Mouse (Mus musculus) forebrain, embryonic 10.5 days (tissue): Measurements from ENCODE around the gene Qsox2. TPM values are rescaled to one million over a fixed set of nuclear protein-coding genes. Genes with fewer than 3 reads are reported as not detected.

ENCODE experiments used
- DNase-seq: peaks from one replicate; pipeline ENCODE4 v3.0.0-alpha.2; 2017; ENCODE audit warnings: low spot score; ENCODE audit errors: extremely low spot score
- H3K27ac ChIP-seq: fragments of 300-500 bp; sonication (generic); 2 replicates; pipeline ENCODE4 v1.5.1; 2016; ENCODE audit warnings: mild to moderate bottlenecking
- H3K27me3 ChIP-seq: fragments of 300-500 bp; sonication (generic); 2 replicates; pipeline ENCODE4 v1.6.1; 2016; ENCODE audit warnings: mild to moderate bottlenecking; ENCODE audit not compliant: poor library complexity, severe bottlenecking
- H3K36me3 ChIP-seq: fragments of 300-500 bp; sonication (generic); replicated peaks from 2 replicates; pipeline ENCODE4 v1.6.1; 2016; ENCODE audit warnings: mild to moderate bottlenecking, moderate library complexity
- H3K4me1 ChIP-seq: fragments of 300-500 bp; sonication (generic); 2 replicates; pipeline ENCODE4 v1.6.1; 2016
- H3K4me3 ChIP-seq: fragments of 300-500 bp; sonication (generic); 2 replicates; pipeline ENCODE4 v1.5.1; 2016; ENCODE audit warnings: mild to moderate bottlenecking, moderate library complexity
- H3K9me3 ChIP-seq: fragments of 300-500 bp; sonication (generic); 2 replicates; pipeline ENCODE4 v1.6.1; 2016; ENCODE audit warnings: mild to moderate bottlenecking, moderate library complexity
- WGBS: fragments of 180-500 bp; shearing (Covaris S2); methylation state at CpG from one replicate; pipeline ENCODE4 v1.1.7; 2016; 5-methylcytosine and 5-hydroxymethylcytosine counted together
- polyA plus RNA-seq: library from polyadenylated mRNA; unstranded; fragments of >200 nt; fragmentation: Nextera tagmentation; extraction: Ambion mirVana; gene quantifications from 2 replicates; pipeline ENCODE4 v1.2.1, GENCODE M21; 2016

Qsox2 gene
- polyA plus RNA-seq, 1 experiment from 2014 or later, result 21.1 TPM

DNA sequence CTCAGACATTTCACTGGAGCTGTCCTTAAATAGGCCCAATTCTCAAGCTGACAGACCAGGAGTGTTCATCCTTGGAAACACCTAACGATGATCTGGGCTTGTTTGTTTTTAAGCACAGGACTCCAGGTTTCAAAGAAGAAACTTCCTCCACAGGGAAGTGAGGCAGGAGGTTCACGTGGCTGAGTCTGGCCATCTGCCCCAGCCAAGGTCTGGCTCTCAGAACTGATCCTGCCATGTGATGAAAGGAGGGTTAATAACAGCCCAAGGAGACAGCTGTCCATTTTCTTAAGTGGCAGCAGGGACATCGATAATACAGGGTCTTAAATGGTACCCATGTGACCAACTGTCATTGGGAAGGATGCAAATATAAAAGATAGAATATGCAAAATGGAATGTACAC, 27.8 kb downstream of the Qsox2 start:
- Histone ChIP-seq H3K9me3 (no peaks in the 10 kb centered on the region), H3K4me3 (no peak overlapping the region), H3K27ac (no peak overlapping the region), H3K27me3 (peaks cover 46% of the 10 kb centered on the region), H3K36me3 (peaks cover 53% of the 10 kb centered on the region), H3K4me1 (peaks cover 23% of the 10 kb centered on the region)
- no peak for DNase-seq
- 74% methylated on average over 3 of the region's 3 CpGs for WGBS

DNA sequence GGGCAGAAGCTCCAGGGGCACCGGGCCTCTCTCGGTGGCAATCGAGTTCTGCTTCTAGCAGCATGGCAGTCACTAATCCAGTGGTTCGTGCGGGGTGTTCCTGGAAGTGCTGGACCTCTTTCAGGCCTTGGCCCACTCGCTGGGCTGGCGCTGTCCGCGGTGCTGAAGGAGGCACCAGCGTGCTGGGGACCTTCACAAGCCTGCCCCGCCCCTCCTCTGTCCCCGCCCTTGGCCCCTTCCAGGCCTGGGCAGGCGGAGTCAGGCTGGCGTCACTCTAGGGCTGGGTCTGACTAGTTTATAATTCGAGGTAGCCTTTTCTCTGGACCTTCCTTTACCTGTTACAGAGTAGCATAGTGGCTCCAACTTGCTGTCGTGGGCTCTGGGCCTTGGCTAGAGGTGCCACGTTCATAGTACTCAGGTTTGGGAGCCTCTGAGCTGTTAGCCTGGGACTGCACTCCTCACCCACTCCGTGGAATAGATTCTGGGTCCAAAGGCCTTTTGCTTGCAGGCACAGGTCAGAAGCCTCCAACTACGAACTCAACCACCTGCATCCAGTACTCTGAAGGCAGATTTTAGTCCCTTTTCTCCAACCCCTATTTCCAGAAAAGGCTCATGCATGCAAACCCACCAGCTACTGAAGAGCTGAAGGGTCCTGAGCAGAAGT, 29.1 kb downstream of the Qsox2 start, which contains the start of gene Lhx3:
Lhx3 (minus strand) TSS at position 164 of the 664 bp plus-strand sequence.
- H3K4me1 ChIP-seq, result peaks cover 23% of the 10 kb centered on the region
- peak; percentile 83 for DNase-seq
- H3K27me3 ChIP-seq, result peaks cover 59% of the 10 kb centered on the region
- no peak within 1 kb of the TSS for H3K4me3 ChIP-seq
- no peaks in the 10 kb centered on the region for H3K9me3 ChIP-seq
- peaks cover 40% of the 10 kb centered on the region for H3K36me3 ChIP-seq
- no peak within 1 kb of the TSS for H3K27ac ChIP-seq
- 5% methylated on average over 19 of the region's 19 CpGs for WGBS

DNA sequence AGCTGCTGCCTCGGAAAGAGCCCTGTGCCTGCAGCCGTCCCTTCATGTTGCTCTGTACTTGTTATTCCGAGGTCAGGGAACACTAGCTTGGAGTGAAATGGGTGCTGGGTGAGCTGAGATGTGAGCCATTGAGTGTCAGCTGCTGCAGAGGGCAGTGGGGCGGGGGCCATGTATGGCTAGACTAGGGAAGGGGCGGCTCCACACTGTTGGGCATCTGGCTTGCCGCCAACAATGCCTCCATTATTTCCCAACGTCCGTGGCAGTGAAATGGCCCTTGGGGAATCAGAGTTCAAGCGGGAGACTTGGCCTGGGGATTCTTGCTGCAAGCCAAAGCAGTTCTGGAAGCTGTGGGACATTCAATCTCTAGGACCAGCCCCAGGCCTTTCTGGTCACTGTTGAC, 29.8 kb downstream of the Qsox2 start:
- 5% methylated on average over 9 of the region's 9 CpGs for WGBS
- H3K4me1 ChIP-seq, result peaks cover 29% of the 10 kb centered on the region
- no peak for DNase-seq
- H3K27ac ChIP-seq, result no peak overlapping the region
- peaks cover 66% of the 10 kb centered on the region for H3K27me3 ChIP-seq
- no peak overlapping the region for H3K4me3 ChIP-seq
- peaks cover 34% of the 10 kb centered on the region for H3K36me3 ChIP-seq
- no peaks in the 10 kb centered on the region for H3K9me3 ChIP-seq

DNA sequence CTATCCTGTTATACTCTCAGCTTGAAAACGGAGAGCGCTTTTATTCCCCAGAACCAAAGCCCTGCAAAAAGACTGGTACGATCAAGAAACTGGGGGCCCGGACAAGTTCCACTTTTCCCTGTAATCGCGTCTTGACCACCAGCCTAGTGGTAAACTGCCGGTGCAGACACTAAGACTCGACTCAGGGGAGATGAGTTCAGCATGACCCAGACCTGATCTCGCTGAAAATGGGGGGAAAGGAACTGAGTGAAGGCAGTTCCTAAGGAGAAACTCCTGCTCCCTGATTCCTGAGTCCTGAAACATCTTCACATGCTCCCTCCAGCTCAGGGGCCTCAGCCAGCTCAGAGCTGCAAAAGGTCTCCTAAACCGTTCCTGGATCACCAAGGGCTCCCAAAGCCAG, 31.6 kb downstream of the Qsox2 start:
- Histone ChIP-seq H3K27me3 (peaks cover 84% of the 10 kb centered on the region), H3K36me3 (peaks cover 16% of the 10 kb centered on the region), H3K4me1 (peaks cover 37% of the 10 kb centered on the region), H3K27ac (no peak overlapping the region), H3K4me3 (peak overlapping the region; percentile 42; the same call in 1 of the 2 replicates), H3K9me3 (no peaks in the 10 kb centered on the region)
- 5% methylated on average over 10 of the region's 10 CpGs for WGBS
- DNase-seq, result no peak

DNA sequence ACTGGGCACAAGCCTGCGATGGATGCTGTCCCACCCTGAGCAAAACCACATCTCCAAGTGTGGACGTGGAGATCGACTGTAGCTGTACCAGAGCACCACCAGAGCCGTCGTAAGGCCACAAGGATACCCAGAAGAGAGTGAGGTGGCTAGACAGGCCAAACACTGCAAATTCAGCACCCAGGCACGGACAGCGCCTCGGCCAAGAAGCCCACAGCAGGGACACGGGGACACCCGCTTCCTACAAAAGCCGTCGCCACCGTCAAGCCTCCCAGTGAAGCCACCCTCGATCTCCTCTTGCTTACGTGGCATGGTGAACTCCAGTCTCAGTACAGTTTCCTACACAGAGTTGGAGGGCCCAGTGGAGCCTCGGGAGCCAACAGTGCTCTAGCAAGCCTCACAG, 32.2 kb downstream of the Qsox2 start:
- H3K36me3 ChIP-seq, result peaks cover 10% of the 10 kb centered on the region
- no peak overlapping the region for H3K4me3 ChIP-seq
- WGBS, result 1% methylated on average over 16 of the region's 16 CpGs
- no peak for DNase-seq
- H3K27ac ChIP-seq, result no peak overlapping the region
- H3K9me3 ChIP-seq, result no peaks in the 10 kb centered on the region
- H3K4me1 ChIP-seq, result peaks cover 37% of the 10 kb centered on the region
- H3K27me3 ChIP-seq, result peaks cover 90% of the 10 kb centered on the region

DNA sequence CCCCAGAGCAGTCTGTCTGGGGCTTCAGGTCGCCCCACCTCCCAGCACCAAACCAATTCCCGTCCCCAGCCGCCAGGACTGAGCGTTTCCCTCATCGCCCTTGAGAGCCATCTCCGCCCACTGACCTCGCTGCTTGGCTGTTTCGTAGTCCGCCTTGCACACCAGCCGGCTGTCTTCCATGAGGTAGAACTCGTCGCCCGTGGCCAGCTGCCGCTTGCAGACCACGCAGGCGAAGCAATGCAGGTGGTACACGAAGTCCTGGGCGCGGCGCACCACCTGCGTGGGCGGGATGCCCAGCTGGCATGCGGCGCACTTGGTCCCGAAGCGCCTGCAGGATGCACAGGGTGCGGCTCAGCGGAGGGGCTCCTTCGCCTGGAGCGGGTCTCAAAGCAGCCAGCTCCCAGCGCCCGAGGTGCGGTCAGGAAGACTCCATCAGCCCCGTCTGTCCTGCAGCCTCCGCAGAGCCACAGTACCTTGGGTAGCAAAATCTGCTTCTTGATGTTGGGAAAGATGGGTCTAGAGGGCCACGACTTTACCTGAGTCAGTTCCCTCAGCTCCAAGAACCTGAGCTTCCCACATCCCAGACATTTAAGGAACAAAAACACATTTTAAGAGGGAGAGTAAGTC, 34.4 kb downstream of the Qsox2 start:
- no peak for DNase-seq
- Histone ChIP-seq H3K27me3 (peaks cover 100% of the 10 kb centered on the region), H3K9me3 (no peaks in the 10 kb centered on the region), H3K4me1 (peaks cover 45% of the 10 kb centered on the region), H3K36me3 (no peaks in the 10 kb centered on the region), H3K27ac (no peak overlapping the region), H3K4me3 (0 out of 2 replicates have a peak overlapping the region, but pooled peaks have one; percentile 21)
- 1% methylated on average over 36 of the region's 36 CpGs for WGBS

DNA sequence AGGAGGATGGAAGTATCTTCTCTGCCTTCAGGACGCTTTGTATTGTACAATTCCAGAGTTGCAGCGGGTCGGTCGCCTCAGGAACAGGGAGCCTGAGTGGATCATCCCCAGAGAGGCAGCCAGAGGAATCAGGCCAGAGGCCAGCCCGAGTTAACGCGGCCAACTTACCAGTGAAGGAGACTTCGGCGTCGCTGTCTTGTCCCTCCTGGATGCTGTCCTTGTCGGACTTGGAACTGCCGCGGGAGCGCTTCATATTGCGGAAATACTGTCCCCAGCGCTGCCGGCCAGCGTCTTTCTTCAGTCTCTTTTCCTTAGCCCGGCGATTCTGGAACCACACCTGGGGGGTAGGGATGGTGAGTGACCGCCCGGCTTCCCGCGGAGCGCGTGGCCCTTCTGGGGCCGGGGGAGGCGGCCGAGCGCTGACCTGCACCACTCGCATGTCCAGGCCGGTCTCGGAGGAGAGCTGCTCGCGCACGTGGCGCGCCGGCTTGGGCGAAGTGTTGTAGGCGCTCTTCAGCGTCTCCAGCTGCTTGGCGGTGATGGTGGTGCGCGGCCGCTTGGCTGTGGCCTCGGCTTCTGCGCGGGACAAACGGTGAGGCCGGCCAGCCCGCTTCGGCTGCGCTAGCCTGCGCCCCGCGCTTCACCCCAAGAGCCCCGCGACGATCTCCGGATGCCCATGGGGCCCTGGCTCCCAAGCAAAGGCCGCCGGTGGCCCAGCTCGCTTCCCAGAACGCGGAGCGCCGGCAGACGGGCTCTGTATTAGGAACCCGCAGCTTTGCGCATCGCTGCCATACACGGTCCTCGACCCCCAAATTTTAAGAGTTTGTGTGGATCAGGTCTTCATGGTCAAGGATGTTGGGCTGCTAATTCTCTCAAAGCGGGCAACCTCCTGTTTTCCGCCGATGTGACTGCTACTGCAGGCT, 35.1 kb downstream of the Qsox2 start:
- Histone ChIP-seq H3K9me3 (no peaks in the 10 kb centered on the region), H3K4me3 (peak overlapping the region; percentile 21), H3K27me3 (peaks cover 100% of the 10 kb centered on the region), H3K36me3 (no peaks in the 10 kb centered on the region), H3K27ac (no peak overlapping the region), H3K4me1 (peaks cover 41% of the 10 kb centered on the region)
- 1% methylated on average over 77 of the region's 77 CpGs for WGBS
- no peak for DNase-seq

DNA sequence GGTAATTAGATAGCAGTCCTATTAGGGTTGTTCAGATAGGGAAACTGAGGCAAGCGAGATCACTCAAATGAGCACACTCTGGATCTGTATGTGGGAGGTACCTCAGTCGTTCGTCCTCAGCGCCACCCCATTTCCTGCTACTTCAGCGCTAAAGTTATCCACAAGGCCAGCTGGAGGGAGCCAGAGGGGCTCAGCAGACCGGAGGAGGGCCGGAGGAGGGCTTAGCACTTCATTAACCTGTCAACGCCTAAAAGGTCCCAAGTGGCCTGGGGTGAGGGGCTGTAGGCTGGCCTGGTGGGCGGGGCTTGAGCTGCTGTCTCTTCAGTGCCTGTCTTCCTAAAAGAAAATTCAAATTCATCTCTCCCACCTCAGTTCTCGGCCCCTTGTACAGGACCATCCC, 38.8 kb downstream of the Qsox2 start:
- DNase-seq, result no peak

DNA sequence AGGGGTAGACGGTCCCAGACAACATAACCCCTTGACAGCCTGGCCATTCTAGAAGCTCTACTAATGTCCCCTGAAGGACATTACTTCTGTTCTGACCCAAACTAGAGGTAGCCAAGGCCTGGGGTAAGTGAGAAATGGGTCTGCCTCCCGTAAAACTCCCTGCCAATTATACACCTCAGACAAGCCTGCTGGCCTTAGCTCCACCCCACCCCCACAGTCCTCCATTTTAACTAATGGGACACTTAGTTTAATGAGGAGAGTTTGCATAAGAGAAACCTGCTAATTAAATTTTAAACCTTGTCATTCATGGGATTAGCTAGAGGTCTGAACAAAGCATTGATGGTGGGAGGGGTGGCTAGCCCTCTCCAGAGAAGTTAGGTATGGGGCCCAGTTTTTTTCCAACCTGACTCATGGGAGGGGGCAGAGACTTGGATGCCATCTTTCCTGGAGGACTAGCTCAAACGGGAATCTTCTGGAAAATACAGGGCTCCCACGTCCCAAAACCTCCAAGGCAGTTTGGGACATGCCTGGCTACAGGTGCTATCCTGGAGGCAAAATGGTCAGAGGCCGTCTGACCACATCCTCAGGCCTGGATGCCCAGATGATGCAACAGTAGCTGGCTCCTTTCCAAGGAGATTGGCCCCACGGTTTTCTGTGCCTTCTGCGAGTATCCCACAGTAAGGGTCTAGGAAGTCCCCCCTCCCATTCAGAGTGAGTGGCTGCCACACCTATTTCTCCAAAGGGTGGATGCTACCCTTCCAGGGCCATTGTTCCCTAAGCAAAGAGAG, 42.6 kb downstream of the Qsox2 start:
- H3K9me3 ChIP-seq, result no peaks in the 10 kb centered on the region
- peaks cover 94% of the 10 kb centered on the region for H3K27me3 ChIP-seq
- 32% methylated on average over 7 of the region's 7 CpGs for whole genome bisulfite sequencing
- H3K4me1 ChIP-seq, result peaks cover 51% of the 10 kb centered on the region
- H3K27ac ChIP-seq, result peak overlapping the region; percentile 42; the same call in 1 of the 2 replicates
- no peaks in the 10 kb centered on the region for H3K36me3 ChIP-seq
- DNase-seq, result no peak
- H3K4me3 ChIP-seq, result peak overlapping the region; percentile 12; the same call in 1 of the 2 replicates

More for the DNA sequence above, 38.8 kb downstream of the Qsox2 start:
- Histone ChIP-seq H3K27ac (no peak overlapping the region), H3K4me3 (no peak overlapping the region; the same call in 1 of the 2 replicates), H3K36me3 (no peaks in the 10 kb centered on the region), H3K9me3 (no peaks in the 10 kb centered on the region), H3K4me1 (peaks cover 65% of the 10 kb centered on the region), H3K27me3 (peaks cover 100% of the 10 kb centered on the region)
- under 1% methylated on average over 10 of the region's 10 CpGs for WGBS

DNA sequence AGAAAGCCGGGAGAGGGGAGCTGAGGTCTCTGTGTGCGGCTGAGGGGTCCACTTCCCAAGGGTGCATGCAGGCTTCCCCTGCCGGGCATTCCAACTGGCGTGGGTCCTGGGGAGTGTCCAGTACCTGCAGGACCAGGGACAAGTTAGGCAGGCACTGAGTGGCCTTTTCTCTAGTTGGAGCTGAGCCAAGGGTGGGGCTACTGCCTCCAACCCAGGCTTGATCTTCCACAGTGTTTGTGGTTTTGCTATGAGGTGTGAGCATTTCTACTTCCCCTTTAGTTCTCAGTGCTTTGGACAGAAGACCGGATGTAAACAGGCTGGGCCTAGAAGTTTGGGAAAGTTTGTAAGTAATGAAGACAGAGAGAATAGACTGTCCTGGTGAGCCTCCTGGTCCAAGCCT, 48.8 kb downstream of the Qsox2 start:
- peaks cover 64% of the 10 kb centered on the region for H3K27me3 ChIP-seq

DNA sequence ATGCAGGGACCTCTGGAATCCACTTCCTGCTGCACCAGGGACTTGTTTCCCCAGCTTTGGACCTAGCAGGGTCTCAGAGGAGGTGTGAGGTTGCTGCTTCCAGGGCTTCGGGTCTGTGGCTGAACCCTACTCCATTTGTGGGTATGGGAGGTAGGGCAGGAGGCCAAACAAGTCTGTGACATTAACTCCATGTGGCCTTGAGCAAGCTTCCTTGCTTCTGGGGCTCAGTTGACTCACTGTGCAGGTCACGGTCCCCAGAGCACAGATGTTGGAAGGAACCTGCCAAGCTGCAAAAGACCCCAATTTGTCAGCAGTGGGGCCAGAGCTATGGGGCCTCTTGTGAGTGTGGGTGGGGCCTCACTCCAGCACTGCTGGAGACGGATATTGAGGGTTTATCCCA, 53.0 kb downstream of the Qsox2 start:
- peaks cover 36% of the 10 kb centered on the region for H3K27me3 ChIP-seq

More for the DNA sequence above, 48.8 kb downstream of the Qsox2 start:
- H3K27ac ChIP-seq, result no peak overlapping the region
- H3K36me3 ChIP-seq, result no peaks in the 10 kb centered on the region
- no peak overlapping the region for H3K4me3 ChIP-seq
- H3K9me3 ChIP-seq, result no peaks in the 10 kb centered on the region
- no peak for DNase-seq
- 76% methylated on average over 5 of the region's 5 CpGs for WGBS
- H3K4me1 ChIP-seq, result no peaks in the 10 kb centered on the region

DNA sequence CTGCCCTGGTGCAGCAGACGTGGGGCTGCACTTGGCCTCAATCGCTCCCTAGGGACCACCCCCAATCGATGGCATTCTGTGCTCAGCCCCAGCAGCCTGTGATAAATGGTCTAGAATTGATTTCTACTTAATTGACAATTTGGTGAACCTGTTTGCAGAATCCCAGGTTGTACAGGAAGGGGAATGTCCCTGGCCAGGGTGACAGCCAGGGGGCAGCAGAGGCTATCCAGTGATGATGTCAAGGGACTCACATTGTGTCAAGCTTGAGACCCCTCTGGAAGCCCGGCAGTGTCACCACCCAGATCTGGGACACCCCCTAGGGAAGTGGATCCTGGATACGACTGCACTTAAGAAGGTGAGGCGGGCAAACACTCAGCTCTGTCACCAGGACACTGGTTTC, 54.7 kb downstream of the Qsox2 start:
- H3K4me3 ChIP-seq, result no peak overlapping the region
- 15% methylated on average over 6 of the region's 6 CpGs for WGBS
- H3K27me3 ChIP-seq, result peaks cover 27% of the 10 kb centered on the region
- no peak overlapping the region for H3K27ac ChIP-seq
- no peak for DNase-seq
- H3K9me3 ChIP-seq, result no peaks in the 10 kb centered on the region
- H3K4me1 ChIP-seq, result peaks cover 12% of the 10 kb centered on the region
- no peaks in the 10 kb centered on the region for H3K36me3 ChIP-seq

More for the DNA sequence above, 53.0 kb downstream of the Qsox2 start:
- Histone ChIP-seq H3K9me3 (no peaks in the 10 kb centered on the region), H3K4me1 (peaks cover 9% of the 10 kb centered on the region), H3K36me3 (no peaks in the 10 kb centered on the region), H3K27ac (no peak overlapping the region), H3K4me3 (no peak overlapping the region)
- 65% methylated on average over 3 of the region's 3 CpGs for WGBS
- no peak for DNase-seq
